Mouse (Mus musculus): ENCODE data around the gene Zfyve19. TPM values are rescaled to one million over a fixed set of nuclear protein-coding genes. Genes with fewer than 3 reads are reported as not detected.

Zfyve19 gene
- polyA plus RNA-seq, 1 experiment from 2014 or later = 68.3 TPM

DNA sequence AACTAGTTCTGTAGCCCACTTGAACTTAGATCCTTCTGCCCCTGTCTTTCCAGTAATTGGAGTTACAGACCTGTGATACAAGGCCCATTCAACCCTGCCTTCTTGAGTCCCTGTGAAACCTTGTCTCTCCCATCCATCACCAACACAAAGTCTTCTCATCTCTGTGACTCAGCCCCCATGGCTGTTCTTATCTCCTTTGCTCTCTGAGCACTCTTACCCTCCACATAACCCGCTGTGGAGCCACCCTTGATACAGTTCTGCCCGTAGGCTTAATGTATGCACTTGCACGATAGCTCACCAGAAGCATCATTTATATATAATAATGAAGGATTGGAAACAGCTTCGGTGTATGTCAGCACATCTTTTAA is 32.4 kb downstream of the Zfyve19 start:
- no peak overlapping the region for H3K9ac ChIP-seq
- no peaks in the 10 kb centered on the region for H3K9me3 ChIP-seq
- H3K4me3 ChIP-seq = no peak overlapping the region
- H3K36me3 ChIP-seq (replicated peaks) = no peaks in the 10 kb centered on the region
- WGBS = 83% methylated on average over 4 of the region's 4 CpGs
- H3K27ac ChIP-seq = no peak overlapping the region
- peaks cover 14% of the 10 kb centered on the region for H3K4me1 ChIP-seq
- H3K27me3 ChIP-seq (replicated peaks) = peaks cover 41% of the 10 kb centered on the region
- H3K4me2 ChIP-seq = no peak overlapping the region
- no peak for ATAC-seq (replicated peaks)

DNA sequence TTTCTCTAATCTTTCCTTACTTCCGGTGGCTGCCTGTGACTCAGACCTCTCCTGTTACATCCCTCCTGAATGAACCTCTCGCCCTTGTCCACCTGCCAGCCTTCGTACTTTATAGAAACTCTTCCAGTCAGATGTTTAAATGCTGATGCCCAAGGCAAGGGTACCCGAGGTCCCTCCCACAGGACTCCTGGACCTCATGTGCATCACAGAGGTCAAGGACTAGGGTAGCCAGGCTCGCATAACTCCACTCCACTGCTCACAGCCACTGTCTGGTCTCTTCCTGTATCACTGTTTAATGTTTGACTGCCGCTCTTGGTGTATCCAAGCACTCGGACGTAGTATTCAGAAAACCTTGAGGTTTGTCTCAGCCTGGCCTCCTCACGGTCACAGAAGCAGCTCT is 34.1 kb downstream of the Zfyve19 start:
- peaks cover 5% of the 10 kb centered on the region for H3K4me1 ChIP-seq
- H3K4me2 ChIP-seq = no peak overlapping the region
- H3K36me3 ChIP-seq (replicated peaks) = no peaks in the 10 kb centered on the region
- no peak overlapping the region for H3K9ac ChIP-seq
- ATAC-seq (replicated peaks) = no peak
- 85% methylated on average over 9 of the region's 9 CpGs for WGBS
- no peak overlapping the region for H3K4me3 ChIP-seq
- no peaks in the 10 kb centered on the region for H3K9me3 ChIP-seq
- peaks cover 24% of the 10 kb centered on the region for H3K27me3 ChIP-seq (replicated peaks)
- no peak overlapping the region for H3K27ac ChIP-seq

DNA sequence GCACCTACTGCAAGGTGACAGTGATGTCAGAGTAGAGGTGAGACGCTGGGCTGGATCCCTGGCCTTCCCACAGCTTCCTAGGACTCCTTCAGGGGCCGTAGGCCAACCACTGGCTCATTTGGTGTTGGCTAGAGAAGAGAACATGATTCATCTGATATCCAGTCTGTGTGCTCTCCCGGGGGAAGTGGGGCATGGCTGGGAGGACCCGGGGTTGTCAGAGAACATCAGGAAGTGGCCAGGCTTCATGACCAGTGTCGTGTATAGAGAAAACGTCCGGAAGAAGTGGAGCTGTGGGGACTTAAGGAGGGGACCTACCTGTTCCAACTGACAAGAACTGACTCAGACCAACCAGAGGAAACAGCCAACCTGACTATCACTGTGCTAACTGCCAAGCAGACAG is 36.8 kb downstream of the Zfyve19 start:
- ATAC-seq (replicated peaks) = no peak
- WGBS = 88% methylated on average over 7 of the region's 7 CpGs
- H3K36me3 ChIP-seq (replicated peaks) = no peaks in the 10 kb centered on the region

DNA sequence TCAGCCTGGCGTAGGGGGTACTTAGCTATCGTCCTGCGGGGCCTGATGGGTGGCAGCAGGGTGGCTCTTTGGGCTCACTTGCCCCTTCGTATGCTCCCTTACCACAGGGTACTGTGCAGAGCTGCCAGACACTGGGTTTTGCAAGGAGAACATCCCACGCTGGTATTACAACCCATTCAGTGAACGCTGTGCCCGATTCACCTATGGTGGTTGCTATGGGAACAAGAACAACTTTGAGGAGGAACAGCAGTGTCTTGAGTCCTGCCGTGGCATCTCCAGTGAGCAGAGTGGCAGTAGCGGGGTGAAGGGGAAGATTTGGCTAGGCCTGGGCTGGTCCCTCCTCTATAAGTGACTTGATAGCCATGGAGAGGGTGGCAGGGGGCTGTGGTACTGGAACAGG is 39.5 kb downstream of the Zfyve19 start:
- ATAC-seq (replicated peaks) = no peak
- Histone ChIP-seq H3K4me3 (no peak overlapping the region), H3K27ac (no peak overlapping the region), H3K36me3 (replicated peaks) (no peaks in the 10 kb centered on the region), H3K9me3 (no peaks in the 10 kb centered on the region), H3K9ac (no peak overlapping the region), H3K27me3 (replicated peaks) (0 out of 2 replicates have a peak, but pooled peaks cover 4% of the 10 kb centered on the region), H3K4me1 (no peaks in the 10 kb centered on the region), H3K4me2 (no peak overlapping the region)
- WGBS = 75% methylated on average over 9 of the region's 9 CpGs

More for the DNA sequence above, 36.8 kb downstream of the Zfyve19 start:
- H3K4me2 ChIP-seq = no peak overlapping the region
- H3K9me3 ChIP-seq = no peaks in the 10 kb centered on the region
- no peak overlapping the region for H3K27ac ChIP-seq
- H3K4me1 ChIP-seq = no peaks in the 10 kb centered on the region
- no peaks in the 10 kb centered on the region; the same call in 1 of the 2 replicates for H3K27me3 ChIP-seq (replicated peaks)
- no peak overlapping the region for H3K4me3 ChIP-seq
- H3K9ac ChIP-seq = no peak overlapping the region

DNA sequence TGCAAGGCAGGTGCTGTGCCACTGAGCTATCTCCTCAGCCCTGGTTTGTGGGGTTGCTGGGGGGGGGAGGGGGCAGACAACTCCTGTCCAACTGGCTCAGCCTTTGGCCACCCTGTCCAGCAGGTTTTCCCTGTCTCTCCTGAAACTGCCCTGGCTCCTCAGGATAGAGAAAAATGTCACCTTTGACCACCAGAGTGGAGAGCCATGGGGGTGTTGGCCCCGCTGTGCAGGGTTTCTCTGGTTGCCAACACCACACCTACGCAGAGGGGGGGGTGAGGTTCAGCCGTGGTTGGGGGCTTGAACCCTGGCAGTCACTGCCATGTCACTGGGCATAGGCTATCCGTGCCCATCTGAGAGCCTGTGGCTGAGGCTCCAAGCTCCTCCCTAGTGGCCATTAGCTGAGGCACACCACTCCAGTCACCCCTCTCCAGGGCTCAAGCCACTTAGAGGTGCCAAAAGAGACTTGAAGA is 41.2 kb downstream of the Zfyve19 start:
- H3K27me3 ChIP-seq (replicated peaks) = 0 out of 2 replicates have a peak, but pooled peaks cover 7% of the 10 kb centered on the region
- no peak overlapping the region for H3K4me3 ChIP-seq
- H3K9ac ChIP-seq = no peak overlapping the region
- no peak overlapping the region for H3K27ac ChIP-seq
- ATAC-seq (replicated peaks) = 0 out of 2 replicates have a peak, but pooled peaks have one; percentile 17
- H3K4me1 ChIP-seq = no peaks in the 10 kb centered on the region
- H3K36me3 ChIP-seq (replicated peaks) = no peaks in the 10 kb centered on the region
- H3K9me3 ChIP-seq = no peaks in the 10 kb centered on the region
- WGBS = 87% methylated on average over 4 of the region's 4 CpGs
- H3K4me2 ChIP-seq = no peak overlapping the region

DNA sequence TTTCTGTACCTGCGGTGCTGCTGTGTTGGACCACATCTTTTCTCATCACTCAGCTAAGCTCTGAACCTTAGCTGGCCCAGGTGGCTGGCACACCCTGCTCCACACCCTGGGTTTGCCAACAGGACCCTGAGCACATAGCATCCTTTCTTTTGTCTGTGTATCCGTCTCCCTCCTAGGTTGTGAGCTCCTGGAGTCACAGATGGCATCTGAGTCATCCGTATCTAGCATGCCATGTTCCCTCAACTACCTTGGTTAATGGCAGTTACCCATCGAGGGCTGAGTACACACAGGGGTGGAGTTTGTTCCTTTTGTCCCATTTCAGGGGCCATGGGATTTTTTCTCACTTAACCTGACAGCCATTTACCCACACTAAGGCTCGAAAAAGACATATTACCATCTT is 42.0 kb downstream of the Zfyve19 start:
- Histone ChIP-seq H3K27me3 (replicated peaks) (0 out of 2 replicates have a peak, but pooled peaks cover 7% of the 10 kb centered on the region), H3K36me3 (replicated peaks) (no peaks in the 10 kb centered on the region), H3K4me3 (no peak overlapping the region), H3K9me3 (no peaks in the 10 kb centered on the region), H3K4me1 (no peaks in the 10 kb centered on the region), H3K9ac (no peak overlapping the region), H3K4me2 (no peak overlapping the region), H3K27ac (no peak overlapping the region)
- WGBS = 66% methylated on average over 5 of the region's 5 CpGs
- ATAC-seq (replicated peaks) = no peak

DNA sequence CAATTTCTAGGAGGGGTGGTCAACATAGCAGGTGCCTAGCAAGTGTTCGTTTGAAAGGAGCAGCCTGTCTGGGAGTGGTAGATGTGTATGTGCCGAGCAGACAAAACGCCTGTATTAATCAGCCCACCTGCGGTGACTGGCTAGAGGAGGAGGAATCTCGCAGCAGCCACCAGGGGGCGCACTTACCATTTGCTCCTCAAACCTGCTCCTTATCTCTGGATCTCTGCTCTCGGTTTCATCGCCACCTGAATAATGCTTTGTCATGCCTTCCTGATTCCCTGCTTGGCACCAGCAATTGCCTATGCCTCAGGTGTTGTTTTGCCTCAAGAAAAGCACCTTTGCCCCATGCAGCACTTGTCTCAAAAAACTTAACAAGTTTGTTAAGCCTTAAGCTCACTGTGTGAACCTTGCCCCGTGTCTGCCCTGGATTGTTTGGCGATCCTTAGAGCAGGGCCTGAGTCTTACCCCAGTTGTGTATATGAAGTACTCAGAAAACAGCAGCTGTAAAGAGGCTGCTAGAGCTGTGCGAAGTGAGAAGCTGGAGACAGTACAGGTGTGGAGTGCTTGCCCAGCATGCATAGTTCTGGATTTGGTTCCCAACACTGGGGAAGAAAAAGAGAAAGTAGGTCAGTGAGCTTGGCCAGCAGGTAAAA is 42.5 kb downstream of the Zfyve19 start:
- Histone ChIP-seq H3K4me2 (no peak overlapping the region), H3K36me3 (replicated peaks) (no peaks in the 10 kb centered on the region), H3K27me3 (replicated peaks) (0 out of 2 replicates have a peak, but pooled peaks cover 7% of the 10 kb centered on the region), H3K4me3 (no peak overlapping the region), H3K9ac (no peak overlapping the region), H3K4me1 (no peaks in the 10 kb centered on the region), H3K9me3 (no peaks in the 10 kb centered on the region), H3K27ac (no peak overlapping the region)
- 17% methylated on average over 11 of the region's 11 CpGs for WGBS
- ATAC-seq (replicated peaks) = peak; percentile 45; the same call in 1 of the 2 replicates

DNA sequence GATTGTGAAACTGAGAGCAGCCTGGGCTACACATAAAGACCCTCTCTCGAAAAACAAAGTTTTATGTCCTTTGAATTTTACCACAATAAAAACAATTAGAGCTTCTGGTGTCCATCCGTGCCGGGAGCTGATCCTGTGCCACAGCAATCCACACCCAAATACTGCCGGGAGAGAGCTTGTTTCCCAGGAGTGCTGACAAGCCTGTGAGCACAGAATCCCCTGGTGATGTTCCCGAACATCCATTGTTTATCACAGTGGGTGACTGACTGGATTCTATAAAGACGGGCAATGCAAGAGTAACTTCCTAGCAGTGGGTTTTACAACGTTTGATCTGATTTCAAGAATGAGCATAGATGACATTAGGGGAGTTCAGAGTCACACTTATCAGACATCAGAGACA is 46.6 kb downstream of the Zfyve19 start:
- 0 out of 2 replicates have a peak, but pooled peaks cover 7% of the 10 kb centered on the region for H3K27me3 ChIP-seq (replicated peaks)
- WGBS = 6% methylated on average over 7 of the region's 7 CpGs
- no peak overlapping the region for H3K27ac ChIP-seq

DNA sequence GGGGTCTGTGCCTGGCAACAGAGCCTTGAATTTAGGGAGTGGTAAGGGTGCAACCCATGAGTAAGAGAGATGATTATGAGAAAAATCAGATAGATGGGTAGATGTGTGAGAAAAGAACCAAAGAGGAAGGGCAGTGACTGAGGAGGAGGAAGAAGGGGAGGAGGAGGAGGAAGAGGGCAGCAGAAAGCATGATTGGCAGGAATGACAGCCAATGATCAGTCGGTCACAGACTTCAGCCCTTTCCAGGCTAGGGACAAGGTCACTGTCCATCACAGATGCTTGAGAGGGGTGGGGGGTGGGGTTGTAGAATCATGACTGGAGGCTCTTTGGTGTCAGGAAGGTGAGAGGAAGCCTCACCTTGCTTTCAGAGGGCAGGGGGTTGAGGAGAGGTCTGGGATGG is 52.1 kb downstream of the Zfyve19 start:
- Histone ChIP-seq H3K27me3 (replicated peaks) (no peaks in the 10 kb centered on the region), H3K36me3 (replicated peaks) (no peaks in the 10 kb centered on the region), H3K4me2 (no peak overlapping the region), H3K4me1 (no peaks in the 10 kb centered on the region; the same call in 1 of the 2 replicates), H3K9ac (no peak overlapping the region), H3K27ac (no peak overlapping the region), H3K9me3 (no peaks in the 10 kb centered on the region), H3K4me3 (no peak overlapping the region)
- no peak for ATAC-seq (replicated peaks)
- WGBS = 86% methylated on average over 1 of the region's 1 CpGs

More for the DNA sequence above, 46.6 kb downstream of the Zfyve19 start:
- Histone ChIP-seq H3K4me3 (no peak overlapping the region), H3K4me1 (no peaks in the 10 kb centered on the region), H3K9ac (no peak overlapping the region), H3K36me3 (replicated peaks) (no peaks in the 10 kb centered on the region), H3K9me3 (no peaks in the 10 kb centered on the region), H3K4me2 (no peak overlapping the region)
- no peak for ATAC-seq (replicated peaks)

DNA sequence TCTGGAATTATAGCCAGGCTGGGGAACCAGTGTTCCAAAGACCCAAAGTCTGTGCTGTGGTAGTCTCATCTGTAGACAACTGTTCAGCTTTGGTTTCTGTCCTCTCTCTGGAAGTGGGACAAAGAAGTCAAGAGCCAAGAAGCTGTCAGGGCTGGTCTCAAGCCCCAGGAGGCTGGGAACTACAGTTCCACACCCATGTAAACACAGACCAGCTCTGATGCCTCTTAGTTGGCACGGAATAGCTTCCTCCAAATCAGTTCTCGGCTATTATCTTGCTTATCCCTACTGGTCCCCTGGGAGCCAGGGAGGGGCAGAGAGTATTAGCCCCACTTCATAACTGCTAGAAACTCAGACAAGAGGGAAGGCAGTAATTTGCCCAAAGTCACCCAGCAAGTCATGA is 52.9 kb downstream of the Zfyve19 start:
- Histone ChIP-seq H3K27ac (no peak overlapping the region), H3K27me3 (replicated peaks) (no peaks in the 10 kb centered on the region), H3K4me1 (no peaks in the 10 kb centered on the region; the same call in 1 of the 2 replicates), H3K4me3 (no peak overlapping the region), H3K36me3 (replicated peaks) (no peaks in the 10 kb centered on the region), H3K9ac (no peak overlapping the region), H3K4me2 (no peak overlapping the region), H3K9me3 (no peaks in the 10 kb centered on the region)
- no peak for ATAC-seq (replicated peaks)
- 38% methylated on average over 2 of the region's 2 CpGs for WGBS

DNA sequence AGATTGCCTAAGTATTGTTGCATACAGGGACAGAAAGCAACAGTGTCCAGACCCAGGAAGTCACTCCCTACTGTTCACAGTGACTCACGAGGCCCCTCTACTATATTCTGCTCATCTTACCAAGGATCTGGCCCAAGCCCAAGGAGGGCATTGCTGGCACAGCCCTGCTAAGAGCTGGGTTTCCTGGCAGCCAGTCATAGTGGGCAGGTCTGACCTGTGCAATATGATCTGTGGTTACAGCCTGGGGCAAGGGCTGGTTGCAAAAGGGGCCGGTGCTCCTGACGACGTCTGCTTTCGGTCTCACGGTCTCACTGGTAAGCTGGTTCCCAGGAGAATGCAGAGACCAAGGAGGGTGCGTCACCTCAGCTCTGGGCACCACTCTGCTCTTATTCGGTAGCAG is 54.6 kb downstream of the Zfyve19 start:
- H3K36me3 ChIP-seq (replicated peaks) = no peaks in the 10 kb centered on the region
- no peak overlapping the region for H3K4me2 ChIP-seq
- ATAC-seq (replicated peaks) = no peak
- H3K27ac ChIP-seq = no peak overlapping the region
- no peak overlapping the region for H3K4me3 ChIP-seq
- H3K9me3 ChIP-seq = no peaks in the 10 kb centered on the region
- WGBS = 46% methylated on average over 8 of the region's 8 CpGs
- H3K27me3 ChIP-seq (replicated peaks) = no peaks in the 10 kb centered on the region
- no peak overlapping the region for H3K9ac ChIP-seq
- H3K4me1 ChIP-seq = no peaks in the 10 kb centered on the region; the same call in 1 of the 2 replicates

DNA sequence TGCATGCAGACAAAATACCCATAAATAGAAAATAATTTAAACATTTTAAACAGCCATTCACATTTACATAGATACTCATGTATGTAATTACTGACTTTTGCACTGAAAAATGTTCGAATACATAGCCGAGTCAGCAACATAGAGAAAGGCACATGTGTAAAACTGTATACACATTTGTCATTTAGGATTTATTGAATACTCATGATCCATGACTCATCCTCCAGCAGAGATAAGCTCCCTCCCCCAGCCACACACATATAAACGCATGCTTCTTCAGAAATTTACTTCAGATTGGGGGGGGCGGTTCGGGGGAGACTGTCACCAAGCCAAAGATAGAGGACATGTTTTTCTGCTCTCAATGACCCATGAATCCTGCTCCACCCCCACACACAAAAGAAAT is 55.4 kb downstream of the Zfyve19 start:
- H3K4me3 ChIP-seq = no peak overlapping the region
- no peak for ATAC-seq (replicated peaks)
- H3K36me3 ChIP-seq (replicated peaks) = no peaks in the 10 kb centered on the region
- no peaks in the 10 kb centered on the region for H3K27me3 ChIP-seq (replicated peaks)
- H3K9ac ChIP-seq = no peak overlapping the region
- no peak overlapping the region for H3K27ac ChIP-seq
- H3K4me2 ChIP-seq = no peak overlapping the region
- WGBS = 88% methylated on average over 5 of the region's 5 CpGs
- no peaks in the 10 kb centered on the region for H3K9me3 ChIP-seq
- H3K4me1 ChIP-seq = peaks cover 5% of the 10 kb centered on the region

All from midbrain, embryonic 15.5 days (tissue).